Mouse (Mus musculus) lung, postnatal 10 days (tissue): ENCODE results near the gene Papss2.
"Not testable (repeated sequence)": the region's sequence is repeated elsewhere in the genome, so short reads cannot be mapped to it uniquely, and the experiment has no call there.

ENCODE experiments used
- DNase-seq: peaks from one replicate; pipeline ENCODE4 v3.0.0; 2021

Papss2 gene

DNA sequence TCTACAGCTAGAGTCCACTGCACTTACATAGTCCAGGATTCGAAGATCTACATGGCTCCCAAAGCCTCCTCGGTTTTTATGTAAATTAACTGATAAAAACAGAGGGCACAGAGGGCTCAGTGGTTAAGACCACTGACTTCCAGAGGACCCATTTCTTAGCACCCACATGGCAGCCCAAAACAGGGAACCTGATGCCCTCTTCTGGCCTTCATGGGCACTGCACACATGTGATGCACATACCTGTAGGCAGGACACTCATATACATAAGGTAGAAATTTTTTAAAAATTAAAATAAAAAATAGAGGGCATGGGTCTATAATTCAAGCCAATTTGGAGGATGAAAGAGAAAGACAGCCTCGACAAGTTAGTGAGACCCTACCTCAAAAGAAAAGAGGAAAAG lies 48.1 kb downstream of the Papss2 start:
- DNase-seq: no peak

DNA sequence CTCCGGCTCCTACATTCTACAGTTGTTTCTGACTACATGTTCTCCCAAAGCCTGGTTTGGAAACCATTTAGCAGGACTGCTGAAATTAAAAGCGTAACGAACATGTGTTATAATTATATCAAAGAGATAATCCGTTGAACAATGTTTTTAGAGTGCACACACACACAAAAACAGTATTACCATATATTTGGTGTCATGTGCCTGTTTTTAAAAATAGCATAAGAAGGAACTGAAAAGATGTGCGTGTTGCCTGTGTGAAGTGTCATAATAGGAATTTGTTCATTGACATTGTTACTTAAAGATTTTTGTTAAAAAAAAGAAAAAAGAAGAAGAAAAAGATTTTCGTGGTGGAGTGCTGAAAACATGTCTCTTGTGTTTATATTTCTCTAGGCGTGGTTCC lies 50.3 kb downstream of the Papss2 start:
- no peak for DNase-seq

DNA sequence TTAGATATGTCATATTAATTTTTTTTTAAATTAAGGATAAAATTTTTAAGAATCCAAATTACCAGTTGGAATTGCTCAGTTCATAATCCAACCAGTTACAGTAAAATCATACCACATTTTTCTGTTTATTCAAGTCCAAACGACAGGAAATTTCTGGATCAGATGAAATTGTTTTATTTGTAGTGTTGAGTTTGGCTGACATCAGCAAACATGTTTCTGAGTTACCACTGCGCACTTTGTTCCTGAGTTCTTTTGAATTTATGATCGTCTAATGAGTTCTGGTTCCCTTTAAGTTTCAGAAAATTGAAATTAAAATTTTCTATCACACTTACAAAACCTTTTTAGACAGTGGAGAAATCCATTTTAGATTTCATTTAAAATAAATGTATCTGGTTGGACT lies 50.8 kb downstream of the Papss2 start:
- DNase-seq: no peak

DNA sequence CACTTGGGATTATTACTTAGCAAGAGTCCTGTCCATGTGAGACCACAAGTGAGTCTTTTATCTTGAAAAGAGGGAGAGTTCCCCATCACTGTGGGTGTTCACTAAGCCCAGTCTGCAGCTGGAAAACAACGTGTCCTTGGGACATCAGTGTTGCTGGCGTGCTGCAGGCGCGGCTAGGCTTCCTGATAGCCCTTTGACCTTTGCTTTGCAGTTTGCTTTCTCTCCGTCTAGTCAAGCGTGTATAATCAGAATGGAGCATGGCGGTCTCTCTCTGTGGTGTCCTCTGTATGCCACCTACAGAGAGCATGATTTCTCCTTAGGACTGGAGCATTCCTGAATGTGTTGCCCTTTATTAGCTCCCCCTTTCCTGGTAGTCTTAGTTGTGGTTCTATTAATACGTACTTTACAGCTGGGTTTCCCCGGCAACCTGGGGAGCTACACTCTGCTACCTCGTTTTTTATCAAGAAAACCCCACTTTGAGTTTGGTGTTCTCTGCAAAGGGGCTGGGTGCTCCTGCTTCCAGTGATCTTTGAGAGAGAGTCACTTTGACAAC lies 52.5 kb downstream of the Papss2 start:
- no peak for DNase-seq

DNA sequence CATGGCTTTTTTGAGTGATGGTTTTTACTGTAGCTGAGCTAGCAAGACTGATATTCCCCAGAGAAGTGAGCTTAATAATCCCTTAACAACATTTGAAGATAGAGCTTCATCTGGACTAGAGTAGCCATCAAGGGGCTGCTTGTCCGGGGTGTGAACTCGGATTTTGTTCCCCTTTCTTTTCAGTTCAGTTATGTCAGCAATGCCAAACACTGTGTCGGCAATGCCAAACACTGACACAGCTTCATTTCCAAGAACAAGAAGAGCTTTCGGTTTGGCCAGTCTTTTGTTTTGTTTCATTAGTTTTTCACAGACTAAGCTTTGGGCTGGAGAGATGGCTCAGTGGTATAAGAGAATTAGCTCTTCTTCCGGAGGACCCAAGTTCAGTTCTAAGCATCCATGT lies 55.5 kb downstream of the Papss2 start:
- DNase-seq: no peak

DNA sequence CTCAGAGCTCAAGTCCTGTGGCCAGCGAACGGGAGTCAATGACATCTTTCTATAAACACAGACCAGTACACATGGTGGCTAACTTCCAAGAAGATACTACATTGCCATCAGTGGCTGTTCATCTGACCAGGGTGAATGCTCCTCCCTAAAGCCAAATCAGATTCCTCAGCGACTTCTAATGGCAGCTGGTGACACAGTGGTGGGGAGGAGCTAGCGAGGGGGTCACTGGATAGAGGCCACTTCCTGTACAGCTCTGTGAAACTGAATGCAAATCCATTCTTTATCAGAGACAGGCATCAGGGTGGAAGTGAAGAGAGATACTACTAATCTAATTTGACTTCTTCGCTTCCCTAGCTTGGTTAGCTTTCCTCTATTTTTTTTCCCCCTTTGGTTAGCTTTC lies 57.5 kb downstream of the Papss2 start:
- DNase-seq: peak; percentile 10

DNA sequence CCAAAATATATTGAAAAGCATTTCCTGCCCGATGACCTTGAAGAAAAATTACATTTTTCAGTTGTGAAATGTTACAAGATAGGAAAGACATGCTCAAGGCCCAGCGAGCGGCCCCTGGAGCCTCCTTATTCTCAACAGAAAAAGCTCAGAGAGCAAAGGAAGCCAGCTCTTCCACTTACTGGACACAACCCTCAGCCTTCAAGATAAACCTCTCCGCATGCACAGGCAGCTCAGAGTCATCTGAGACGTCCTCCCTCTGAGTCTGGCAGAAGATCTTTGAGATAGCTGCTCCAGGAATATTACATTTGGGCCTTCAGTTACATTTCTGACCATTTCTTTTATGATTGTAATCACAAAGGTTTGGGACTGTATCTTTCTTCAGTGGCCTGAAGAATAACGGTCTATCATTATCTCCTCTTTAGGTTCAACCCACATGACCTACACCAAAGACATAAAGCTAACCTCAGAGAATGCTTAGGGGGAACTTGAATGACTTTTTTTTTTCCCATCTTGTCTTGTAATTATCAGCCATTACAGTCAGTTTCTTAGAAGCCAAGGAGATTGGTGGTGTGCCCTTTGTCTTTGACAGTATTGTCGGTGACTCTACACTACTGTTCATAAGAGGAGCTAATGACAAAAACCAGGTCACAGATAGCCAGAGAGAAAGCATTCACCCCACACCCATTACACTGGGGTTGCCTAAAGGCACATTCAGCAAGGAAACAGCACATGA lies 58.2 kb downstream of the Papss2 start:
- no peak for DNase-seq

DNA sequence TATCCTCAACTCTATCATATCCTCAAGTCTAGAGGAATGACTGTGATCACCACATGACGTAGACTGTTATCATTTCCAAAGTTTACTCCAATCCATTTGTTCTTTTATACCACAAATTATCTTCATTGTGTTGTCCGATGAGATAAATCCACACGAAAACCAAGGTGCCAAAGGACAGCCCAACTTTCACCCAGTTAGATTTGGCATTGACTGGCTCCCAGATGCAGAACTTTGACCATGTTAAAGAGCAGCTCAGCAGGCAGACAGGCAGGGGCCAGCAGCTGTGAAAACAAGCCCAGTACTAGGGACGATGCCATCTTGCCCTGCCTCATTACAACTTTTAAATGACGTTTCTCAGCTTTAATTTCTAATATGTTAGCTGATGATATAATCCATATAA lies 63.8 kb downstream of the Papss2 start:
- DNase-seq: no peak

DNA sequence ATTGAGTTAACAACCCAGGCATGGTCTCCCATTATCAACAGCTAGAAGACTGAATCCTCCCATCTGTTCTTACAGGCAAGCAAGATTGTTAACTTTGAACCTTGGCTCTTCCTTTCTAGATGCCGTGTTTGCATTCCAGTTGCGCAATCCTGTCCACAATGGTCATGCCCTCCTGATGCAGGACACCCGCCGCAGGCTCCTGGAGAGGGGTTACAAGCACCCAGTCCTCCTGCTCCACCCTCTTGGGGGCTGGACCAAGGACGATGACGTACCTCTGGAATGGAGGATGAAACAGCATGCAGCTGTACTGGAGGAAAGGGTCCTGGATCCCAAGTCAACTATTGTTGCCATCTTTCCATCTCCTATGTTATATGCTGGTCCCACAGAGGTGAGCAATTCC lies 67.3 kb downstream of the Papss2 start:
- no peak for DNase-seq

DNA sequence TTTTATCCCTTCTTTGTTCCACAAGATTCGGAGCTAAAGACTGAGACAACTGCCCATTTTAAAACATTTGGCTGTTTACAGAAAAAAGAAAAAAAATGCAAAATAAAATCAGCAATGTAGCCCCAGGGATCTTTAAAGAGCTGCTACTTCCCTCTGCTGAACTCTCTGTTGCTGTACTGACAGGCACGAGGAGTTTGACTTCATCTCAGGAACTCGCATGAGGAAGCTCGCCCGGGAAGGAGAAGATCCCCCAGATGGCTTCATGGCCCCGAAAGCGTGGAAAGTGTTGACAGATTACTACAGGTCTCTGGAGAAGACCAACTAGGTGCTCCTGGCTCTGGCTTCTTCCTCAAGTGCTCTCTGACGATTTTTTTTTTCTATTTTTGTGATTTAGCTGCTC lies 69.7 kb downstream of the Papss2 start:
- DNase-seq: no peak

DNA sequence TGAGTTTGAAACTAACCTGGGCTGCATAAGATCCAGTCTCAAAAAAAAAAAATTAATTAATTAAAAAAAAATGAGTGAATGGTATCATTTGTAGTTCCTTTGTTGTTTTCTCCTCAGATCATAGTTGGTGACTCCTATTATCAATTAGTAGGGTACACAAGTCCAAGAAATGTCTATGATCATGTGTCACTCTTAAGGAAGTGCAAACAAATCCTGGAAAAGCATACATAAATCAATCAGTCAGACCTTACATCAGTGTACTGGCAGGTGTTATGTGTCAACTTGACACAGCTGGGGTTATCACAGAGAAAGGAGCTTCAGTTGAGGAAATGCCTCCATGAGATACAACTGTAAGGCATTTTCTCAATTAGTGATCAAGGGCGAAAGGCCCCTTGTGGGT lies 72.2 kb downstream of the Papss2 start:
- not testable (repeated sequence) for DNase-seq

DNA sequence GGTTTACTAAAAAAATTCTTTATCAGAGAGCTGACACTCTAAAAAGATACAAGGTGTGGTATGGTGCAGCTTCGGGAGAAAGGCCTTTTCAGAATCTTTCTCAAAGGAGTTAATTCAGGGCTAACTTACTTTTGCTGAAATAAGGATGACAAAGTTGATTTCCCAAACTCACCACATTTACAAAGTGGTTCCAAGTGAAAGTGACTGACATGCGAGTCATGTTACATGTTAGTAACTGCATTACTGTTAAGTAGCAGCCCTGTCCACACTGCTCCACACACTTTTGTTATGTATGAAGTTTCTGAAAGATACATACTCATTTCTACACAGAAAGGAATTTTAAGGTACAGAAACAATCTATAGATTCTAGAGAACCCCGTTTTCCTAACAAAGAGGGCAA lies 80.2 kb downstream of the Papss2 start:
- no peak for DNase-seq

DNA sequence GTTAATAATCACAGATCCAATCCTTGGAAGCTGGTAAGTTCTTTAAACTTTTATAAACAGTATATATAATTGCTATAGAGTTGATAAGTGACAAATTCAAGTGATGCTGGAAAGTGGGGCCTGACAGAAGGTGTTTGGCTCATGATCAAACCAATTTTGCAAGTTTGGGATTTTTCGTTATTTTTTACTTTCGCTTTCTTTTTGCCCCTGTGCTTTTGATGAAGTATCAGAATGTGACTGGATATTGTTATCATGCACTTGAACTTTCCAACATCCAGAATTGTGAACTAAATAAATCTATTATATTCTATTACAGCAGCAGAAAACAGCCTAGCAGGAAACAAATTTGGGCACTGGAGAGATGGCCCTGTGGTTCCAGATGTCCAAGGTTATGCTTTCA lies 85.3 kb downstream of the Papss2 start:
- no peak for DNase-seq

DNA sequence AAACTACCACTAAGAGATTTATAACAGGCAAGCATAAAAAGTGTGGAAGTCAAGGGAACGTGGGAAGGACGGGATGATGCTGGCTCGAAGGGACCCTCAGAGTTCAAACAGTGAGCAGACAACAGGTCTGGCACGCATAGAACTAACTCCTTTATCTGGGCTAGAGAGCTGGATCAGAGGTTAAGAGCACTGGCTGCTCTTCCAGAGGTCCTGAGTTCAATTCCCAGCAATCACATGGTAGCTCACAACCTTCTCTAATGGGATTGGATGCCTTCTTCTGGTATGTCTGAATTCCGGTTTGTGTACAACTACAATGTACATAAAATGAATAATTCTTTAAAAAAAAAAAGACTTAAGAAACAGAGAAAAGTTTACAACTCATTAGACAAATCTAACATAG lies 87.5 kb downstream of the Papss2 start:
- no peak for DNase-seq

DNA sequence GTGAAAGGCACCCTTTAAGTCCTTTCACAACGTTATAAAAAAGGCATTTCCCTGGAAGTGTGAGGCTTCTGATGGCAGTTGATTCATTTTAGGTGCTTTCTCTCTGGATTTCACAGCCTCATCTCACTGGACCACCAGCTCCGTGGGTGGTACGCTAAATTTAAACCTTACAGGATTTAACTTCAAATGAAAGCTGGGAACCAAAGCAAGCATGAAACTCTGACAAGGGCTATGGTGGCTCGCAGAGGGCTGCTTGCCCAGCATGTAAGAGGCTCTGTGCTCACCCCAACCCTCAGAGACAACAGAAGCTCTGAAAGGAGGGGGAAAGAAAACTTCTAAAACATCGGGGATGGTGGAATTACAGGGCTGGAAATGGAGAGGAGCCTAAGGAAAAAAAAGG lies 92.1 kb downstream of the Papss2 start:
- DNase-seq: no peak

DNA sequence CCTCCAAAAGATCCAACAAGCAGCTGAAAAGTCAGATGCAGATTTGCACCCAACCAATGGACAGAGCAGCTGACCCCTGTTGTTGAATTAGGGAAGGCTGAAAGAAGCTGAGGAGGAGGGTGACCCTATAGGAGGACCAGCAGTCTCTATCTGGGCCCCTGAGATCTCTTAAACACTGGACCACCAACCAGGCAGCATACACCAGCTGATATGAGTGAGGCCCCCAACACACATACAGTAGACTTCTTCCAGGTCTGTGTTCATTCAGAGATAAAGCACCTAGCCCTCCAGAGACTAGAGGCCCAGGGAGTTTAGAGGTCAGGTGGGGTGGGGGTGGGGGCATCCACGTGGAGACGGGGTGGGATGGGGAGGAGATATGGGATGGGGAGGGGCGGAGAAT lies 92.6 kb downstream of the Papss2 start:
- DNase-seq: not testable (repeated sequence)

DNA sequence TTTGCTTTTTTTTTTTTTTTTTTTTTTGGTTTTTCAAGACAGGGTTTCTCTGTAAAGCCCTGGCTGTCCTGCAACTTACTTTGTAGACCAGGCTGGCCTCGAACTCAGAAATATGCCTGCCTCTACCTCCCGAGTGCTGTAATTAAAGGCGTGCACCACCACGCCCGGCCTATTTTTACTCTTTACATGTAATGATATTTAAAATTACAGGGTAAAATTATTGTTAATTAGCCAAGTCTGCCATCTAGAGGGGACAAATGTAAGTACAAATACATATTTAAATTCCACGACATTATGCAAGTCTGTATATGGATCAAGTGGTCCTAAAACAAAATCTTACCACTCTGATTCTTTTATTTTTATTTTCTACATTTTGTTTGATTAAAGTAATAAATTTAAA lies 94.1 kb downstream of the Papss2 start:
- peak; percentile 10 for DNase-seq

DNA sequence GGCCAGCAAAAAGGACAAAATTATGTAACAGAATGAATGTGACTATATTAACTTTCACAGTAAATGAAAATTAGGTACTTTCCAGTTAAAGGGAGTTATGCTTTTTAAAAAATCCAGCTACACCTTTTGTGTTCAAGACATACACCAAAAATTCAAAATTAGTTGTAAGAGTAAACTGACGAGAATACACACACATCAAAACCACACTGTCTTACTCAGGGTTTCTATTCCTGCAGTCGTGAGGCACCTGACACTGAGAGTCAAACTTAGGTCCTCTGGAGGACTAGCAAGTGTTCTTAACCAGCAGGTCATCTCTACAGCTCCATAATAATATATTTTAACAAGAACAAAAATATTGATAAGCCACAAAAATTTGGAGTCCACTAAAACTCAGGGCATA lies 101.1 kb downstream of the Papss2 start:
- no peak for DNase-seq

DNA sequence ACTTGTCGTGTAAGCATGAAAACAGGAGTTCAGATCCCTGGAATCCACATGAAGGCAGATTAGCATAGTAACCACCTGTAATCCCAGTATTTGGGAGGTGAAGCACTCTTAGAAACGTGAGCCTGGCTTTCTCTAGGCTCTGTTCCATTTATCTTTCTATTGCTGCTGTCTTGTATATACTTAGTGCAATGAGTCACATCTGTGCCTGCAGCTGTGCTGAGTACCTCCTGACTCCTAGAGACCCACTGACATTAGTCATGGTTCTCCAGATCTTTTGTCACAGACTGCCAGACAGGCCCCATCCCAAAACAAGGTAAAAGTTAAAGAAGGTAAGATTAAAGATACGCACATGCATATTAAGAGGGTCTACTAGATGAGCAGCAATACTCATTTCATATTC lies 106.6 kb downstream of the Papss2 start:
- no peak for DNase-seq

DNA sequence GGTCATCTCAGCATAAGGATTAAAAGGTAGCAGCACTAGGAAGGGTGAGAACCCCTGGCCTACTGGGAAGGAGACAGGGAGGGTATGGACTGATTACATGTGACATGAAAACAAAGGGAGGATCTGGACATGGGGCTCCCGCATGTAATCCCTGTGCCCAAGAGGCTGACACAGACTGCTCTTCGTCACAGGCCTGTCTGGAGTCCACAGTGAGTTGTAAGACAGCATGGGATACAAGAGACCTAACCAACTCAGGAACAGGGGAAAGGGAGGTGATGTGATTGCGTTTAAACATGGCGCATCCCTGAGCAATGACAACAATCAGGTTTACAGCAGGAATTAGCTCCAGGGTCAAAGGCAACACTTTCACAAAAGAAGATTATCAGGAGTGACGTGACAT lies 113.4 kb downstream of the Papss2 start:
- DNase-seq: no peak

DNA sequence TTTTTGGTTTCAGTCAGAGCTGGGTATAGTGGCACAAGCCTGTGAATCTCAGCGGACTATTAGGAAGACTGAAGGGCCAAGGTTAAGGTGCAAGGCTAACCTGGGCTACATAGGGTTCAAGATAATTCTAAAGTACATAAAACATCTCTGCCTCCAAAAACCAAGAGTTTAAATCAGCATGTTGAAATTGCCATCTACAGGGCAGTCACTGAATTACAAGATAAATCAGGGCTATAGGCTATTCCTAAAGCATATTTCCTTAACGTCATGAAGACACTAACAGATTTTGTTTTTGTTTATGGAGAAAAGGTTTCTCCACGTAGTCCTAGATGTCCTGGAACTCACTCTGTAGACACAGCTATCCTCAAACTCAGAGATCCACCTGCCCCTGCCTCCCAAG lies 114.7 kb downstream of the Papss2 start:
- DNase-seq: peak; percentile 16

DNA sequence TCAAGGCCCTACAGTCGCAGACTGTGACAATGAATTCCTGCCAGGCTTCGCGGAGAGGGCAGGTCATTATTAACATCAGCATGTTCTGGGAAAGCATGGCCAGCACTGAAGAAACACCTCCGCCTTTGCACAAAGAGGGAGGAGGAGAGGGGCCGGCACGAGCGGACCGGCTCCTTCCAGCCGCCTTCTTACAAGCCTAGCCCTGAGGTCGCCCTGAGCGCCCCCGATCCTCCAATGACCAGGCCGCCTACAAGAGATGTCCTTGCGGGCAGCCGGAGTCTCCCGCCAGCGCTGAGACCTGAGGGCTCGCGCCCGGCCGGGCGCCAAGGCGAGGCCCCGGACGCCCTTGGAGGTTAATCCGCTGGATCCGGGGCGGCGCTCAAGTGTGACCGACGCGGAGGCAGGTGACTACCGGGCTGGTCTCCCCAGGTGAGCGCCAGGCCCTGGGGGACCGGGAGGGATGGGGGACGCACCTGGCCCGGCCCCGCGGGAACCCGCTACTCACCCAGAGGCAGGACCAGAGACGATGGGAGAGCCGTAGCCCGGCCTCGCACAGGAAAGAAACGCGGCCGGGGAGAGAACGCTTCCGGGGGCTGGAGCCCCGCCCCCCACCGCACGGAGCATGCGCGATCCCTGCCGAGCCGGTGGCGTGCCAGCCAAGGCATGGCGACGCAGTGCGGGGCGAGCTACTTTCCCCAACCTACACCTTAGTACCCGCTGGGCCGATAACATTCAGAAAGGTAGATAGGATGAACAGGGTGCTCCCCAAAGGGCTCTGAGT lies 116.4 kb downstream of the Papss2 start:
- peak; percentile 93 for DNase-seq

DNA sequence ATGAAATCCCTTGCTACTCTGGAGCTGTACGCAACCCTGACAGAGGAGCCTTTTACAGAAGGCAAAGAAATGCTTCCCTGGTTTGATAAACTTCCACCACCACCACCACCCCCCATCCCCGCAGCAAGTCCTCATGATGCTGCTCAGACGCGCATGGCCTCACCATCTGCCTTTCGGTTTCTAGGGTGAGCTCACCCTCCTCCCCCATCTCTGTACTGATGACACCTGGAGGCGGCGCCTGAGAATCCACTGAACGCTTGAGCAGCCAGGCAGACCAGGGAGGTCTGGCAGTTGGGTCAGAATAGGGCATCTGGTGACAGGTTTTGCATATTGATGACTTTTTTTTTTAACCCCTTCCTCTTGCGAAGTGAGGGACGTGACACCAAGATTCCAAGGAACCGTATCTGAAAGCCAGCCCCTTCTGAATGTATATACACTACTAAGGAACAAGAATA lies 117.0 kb downstream of the Papss2 start:
- peak; percentile 80 for DNase-seq

DNA sequence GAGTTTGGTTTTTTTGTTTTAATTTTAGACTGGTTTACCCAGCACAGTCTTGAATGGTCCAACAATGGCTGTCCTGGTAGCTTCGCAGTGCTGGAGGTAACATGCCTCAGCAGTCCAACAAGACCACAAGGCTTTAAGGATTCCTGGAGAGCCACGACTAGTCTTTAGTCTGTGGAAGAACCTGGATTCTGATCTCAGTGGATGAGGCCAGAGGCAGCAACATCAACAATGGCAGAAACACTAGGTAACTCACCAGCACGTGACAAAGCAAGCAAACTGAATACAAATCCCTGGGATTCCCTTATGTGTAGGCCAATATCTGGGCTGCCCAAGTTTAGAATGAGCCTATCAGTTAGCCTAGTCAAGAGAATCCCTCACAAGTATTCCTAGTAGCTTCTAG lies 117.9 kb downstream of the Papss2 start:
- DNase-seq: no peak
